Mouse (Mus musculus) neural tube, embryonic 15.5 days (tissue): Measurements from ENCODE around the gene Ostm1. TPM values are rescaled to one million over a fixed set of nuclear protein-coding genes. Genes with fewer than 3 reads are reported as not detected.

Experiments used
- ATAC-seq: fragments of 200-750 bp; cut with Nextera tagmentation; 2 replicates; pipeline ENCODE4 v1.8.0; 2017; ENCODE audit warnings: mild to moderate bottlenecking, moderate TSS enrichment, moderate library complexity; ENCODE audit not compliant: low FRiP score
- H3K27ac ChIP-seq: fragments of 300-500 bp; sonication (generic); replicated peaks from 2 replicates; pipeline ENCODE4 v1.5.1; 2015; ENCODE audit warnings: mild to moderate bottlenecking, inconsistent platforms
- H3K27me3 ChIP-seq: fragments of 300-500 bp; sonication (generic); replicated peaks from 2 replicates; pipeline ENCODE4 v1.6.1; 2015; ENCODE audit warnings: inconsistent platforms
- H3K36me3 ChIP-seq: fragments of 300-500 bp; sonication (generic); 2 replicates; pipeline ENCODE4 v1.6.1; 2015; ENCODE audit warnings: inconsistent platforms
- H3K4me1 ChIP-seq: fragments of 300-500 bp; sonication (generic); 2 replicates; pipeline ENCODE4 v1.6.1; 2015; ENCODE audit warnings: inconsistent platforms
- H3K4me2 ChIP-seq: fragments of 300-500 bp; sonication (generic); 2 replicates; pipeline ENCODE4 v1.6.1; 2015; ENCODE audit warnings: inconsistent platforms, mild to moderate bottlenecking, moderate library complexity
- H3K4me3 ChIP-seq: fragments of 300-500 bp; sonication (generic); replicated peaks from 2 replicates; pipeline ENCODE4 v1.5.1; 2015; ENCODE audit warnings: mild to moderate bottlenecking, inconsistent platforms
- H3K9ac ChIP-seq: fragments of 300-500 bp; sonication (generic); replicated peaks from 2 replicates; pipeline ENCODE4 v1.6.1; 2015; ENCODE audit warnings: mild to moderate bottlenecking, inconsistent platforms
- H3K9me3 ChIP-seq: fragments of 300-500 bp; sonication (generic); replicated peaks from 2 replicates; pipeline ENCODE4 v1.6.1; 2016; ENCODE audit warnings: inconsistent platforms
- WGBS: fragments of 180-500 bp; shearing (Covaris S2); methylation state at CpG from one replicate; pipeline ENCODE4 v1.1.7; 2015; ENCODE audit warnings: mixed read lengths; 5-methylcytosine and 5-hydroxymethylcytosine counted together
- polyA plus RNA-seq: library from polyadenylated mRNA; unstranded; fragments of >200 nt; fragmentation: Nextera tagmentation; extraction: Ambion mirVana; gene quantifications from 2 replicates; pipeline ENCODE4 v1.2.1, GENCODE M21; 2015

Ostm1 gene
- polyA plus RNA-seq, 1 experiment from 2014 or later, result 36.1 TPM

DNA sequence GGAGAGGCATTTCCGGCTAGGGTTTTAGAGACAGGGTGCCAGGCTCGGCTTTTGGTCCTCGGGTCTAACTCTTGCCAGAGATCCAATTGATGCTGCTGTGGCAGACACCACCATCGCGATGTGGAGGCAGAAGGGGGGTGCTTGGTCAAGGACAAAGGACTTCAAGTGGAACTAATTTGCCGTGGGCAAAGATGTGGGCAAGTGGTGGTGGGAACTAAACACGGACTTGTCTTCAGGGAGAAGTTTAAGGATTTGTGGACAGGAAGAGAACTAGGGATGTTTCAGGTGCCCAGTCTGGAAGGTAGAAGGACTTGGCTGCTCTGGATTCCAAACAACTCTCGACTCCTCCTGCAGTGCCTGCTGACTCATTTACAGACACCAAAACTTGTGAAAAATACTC lies 1.5 kb downstream of the Ostm1 start:
- WGBS, result 1% methylated on average over 8 of the region's 8 CpGs
- Histone ChIP-seq H3K9me3 (no peaks in the 10 kb centered on the region), H3K9ac (no peak overlapping the region), H3K4me2 (no peak overlapping the region), H3K36me3 (no peaks in the 10 kb centered on the region), H3K27me3 (peaks cover 94% of the 10 kb centered on the region), H3K27ac (no peak overlapping the region), H3K4me1 (peaks cover 23% of the 10 kb centered on the region), H3K4me3 (no peak overlapping the region)
- no peak for ATAC-seq

GRCm38 (mm10) chr10:42585596-42586305 lies 2.1 kb downstream of the Ostm1 start:
- Histone ChIP-seq H3K9me3 (no peaks in the 10 kb centered on the region), H3K4me2 (no peak overlapping the region), H3K4me1 (peaks cover 23% of the 10 kb centered on the region), H3K4me3 (no peak overlapping the region), H3K27ac (no peak overlapping the region), H3K36me3 (no peaks in the 10 kb centered on the region), H3K9ac (no peak overlapping the region), H3K27me3 (peaks cover 94% of the 10 kb centered on the region)
- no peak for ATAC-seq
- 3% methylated on average over 22 of the region's 22 CpGs for WGBS

DNA sequence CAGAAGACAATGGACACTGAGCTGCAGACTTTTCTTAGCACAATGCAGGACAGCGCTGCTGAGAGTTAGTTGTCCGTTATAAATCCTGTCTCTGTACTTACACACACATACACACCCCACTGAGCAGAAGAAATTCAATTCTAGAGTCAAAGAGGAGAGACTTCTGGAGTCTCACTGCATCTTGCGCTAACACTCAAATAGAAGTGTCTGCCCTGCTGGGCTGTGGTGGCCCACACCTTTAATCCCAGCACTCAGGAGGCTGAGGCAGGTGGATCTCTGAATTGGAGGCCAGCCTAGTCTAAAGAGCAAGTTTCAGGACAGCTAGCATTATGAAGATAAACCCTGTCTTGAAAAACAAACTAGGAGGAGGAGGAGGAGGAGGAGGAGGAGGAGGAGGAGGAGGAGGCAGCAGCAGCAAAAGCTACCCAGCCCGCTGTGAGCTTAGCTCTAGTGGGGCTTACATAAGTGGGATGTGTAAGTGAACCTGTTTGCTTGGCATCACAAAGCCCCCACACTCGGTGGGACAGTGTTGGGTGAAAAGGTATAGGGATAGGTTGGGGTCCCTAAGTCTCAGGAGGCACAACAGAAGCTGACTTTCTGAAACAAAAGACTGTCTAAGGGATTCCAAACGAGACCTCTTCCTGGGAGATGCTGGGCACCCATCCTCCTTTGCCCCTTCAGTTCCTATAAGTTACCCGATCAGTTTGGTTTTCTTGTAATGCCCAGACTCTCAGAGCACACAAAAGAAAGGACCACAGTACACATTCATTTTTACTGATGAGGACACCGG lies 4.5 kb downstream of the Ostm1 start:
- H3K9ac ChIP-seq, result no peak overlapping the region
- H3K9me3 ChIP-seq, result no peaks in the 10 kb centered on the region
- no peak overlapping the region for H3K27ac ChIP-seq
- no peak overlapping the region for H3K4me2 ChIP-seq
- H3K27me3 ChIP-seq, result peaks cover 97% of the 10 kb centered on the region
- no peak overlapping the region for H3K4me3 ChIP-seq
- peaks cover 26% of the 10 kb centered on the region for H3K4me1 ChIP-seq
- ATAC-seq, result no peak
- WGBS, result 4% methylated on average over 8 of the region's 8 CpGs
- H3K36me3 ChIP-seq, result no peaks in the 10 kb centered on the region

GRCm38 (mm10) chr10:42589505-42589904 lies 5.9 kb downstream of the Ostm1 start:
- H3K27me3 ChIP-seq, result peaks cover 97% of the 10 kb centered on the region
- peaks cover 13% of the 10 kb centered on the region for H3K4me1 ChIP-seq
- no peak overlapping the region for H3K4me3 ChIP-seq
- no peak overlapping the region for H3K4me2 ChIP-seq
- WGBS, result 0% methylated on average over 5 of the region's 5 CpGs
- H3K9ac ChIP-seq, result no peak overlapping the region
- H3K27ac ChIP-seq, result no peak overlapping the region
- no peaks in the 10 kb centered on the region for H3K36me3 ChIP-seq
- ATAC-seq, result no peak
- H3K9me3 ChIP-seq, result no peaks in the 10 kb centered on the region

DNA sequence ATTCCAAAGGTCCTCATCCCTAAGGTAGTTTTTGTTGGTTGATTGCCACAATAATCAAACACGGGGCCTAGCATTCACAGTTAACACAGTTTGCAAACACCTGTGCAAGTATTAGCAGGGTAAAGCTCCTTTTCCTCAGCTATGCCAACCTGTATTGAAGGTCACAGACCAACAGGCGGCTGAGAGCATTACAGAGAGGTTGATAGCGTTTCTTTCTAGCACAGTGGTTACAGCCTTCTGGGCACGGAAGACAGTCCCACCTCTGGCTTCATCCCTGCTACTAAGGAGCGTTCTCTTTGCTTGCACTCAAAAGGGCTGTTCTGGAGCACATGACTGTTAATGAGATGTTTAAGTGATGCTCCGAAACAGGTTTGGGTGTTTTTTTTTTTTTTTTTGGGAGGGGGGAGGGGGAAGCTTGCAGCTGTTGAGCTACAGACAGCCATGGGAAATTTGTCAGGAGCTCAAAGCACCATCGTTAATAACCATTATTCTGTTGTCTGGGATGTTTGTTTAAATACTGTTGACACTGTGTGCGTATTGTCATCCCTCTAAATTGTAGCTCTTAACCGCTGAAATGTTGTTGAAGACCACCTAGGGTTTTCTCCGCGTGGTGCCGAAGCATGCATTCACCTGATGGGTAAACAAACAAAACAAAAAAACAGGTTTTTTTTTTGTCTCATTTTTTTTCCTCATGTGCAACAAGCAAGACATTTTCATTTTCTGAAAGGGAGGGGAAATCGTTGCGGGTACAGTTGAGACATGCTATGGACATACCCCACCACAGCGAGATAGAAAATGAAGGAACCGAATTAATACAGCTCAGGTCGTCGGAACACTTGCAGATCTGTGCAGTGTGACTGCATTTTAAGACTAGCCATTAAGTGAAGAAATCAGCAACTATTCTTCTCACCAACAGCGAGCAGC lies 6.9 kb downstream of the Ostm1 start:
- H3K27me3 ChIP-seq, result peaks cover 96% of the 10 kb centered on the region
- no peak for ATAC-seq
- no peaks in the 10 kb centered on the region for H3K36me3 ChIP-seq
- no peak overlapping the region for H3K4me3 ChIP-seq
- WGBS, result under 1% methylated on average over 19 of the region's 19 CpGs
- no peak overlapping the region for H3K9ac ChIP-seq
- H3K27ac ChIP-seq, result no peak overlapping the region
- no peaks in the 10 kb centered on the region for H3K9me3 ChIP-seq
- H3K4me2 ChIP-seq, result no peak overlapping the region
- H3K4me1 ChIP-seq, result peaks cover 11% of the 10 kb centered on the region

DNA sequence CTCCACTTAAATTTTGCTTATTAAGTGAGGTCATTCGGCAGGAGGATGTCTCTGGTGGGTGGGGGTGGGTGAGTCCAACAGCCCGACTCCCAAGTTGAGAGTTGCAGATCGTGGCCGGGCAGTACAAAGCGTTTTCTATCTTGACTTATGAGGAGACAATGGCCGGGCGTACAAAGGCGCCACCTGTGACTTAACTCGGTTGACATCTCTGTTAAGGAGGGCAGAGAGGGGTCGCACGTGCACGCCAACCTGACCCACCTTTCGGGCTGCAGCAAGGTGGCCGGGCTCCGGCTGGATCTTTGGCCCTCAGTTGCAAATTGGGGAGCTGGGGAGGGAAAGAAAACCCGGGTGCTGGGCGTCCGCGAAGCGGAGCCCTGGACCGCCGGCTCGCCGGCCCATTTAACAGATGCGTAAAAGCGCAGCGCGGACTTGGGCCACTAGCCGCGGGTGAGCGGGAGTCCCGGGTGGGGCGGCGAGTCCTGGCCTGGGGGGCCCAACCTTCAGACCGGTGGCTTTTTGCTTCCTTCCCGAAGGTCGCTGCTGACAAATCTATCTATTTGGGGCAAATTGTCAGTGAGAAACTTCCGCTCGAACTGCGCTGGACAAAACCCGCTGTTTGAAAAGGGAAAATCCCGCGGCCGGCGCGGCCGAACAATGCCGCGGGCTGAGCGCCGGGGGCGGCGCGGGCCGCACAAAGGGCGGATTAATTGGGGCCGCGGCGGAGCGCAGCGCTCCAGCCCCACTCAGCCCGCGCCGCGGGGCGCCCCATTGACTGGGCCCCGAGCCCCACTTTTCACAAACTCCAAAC lies 7.8 kb downstream of the Ostm1 start:
- Histone ChIP-seq H3K9ac (no peak overlapping the region), H3K9me3 (no peaks in the 10 kb centered on the region), H3K36me3 (no peaks in the 10 kb centered on the region), H3K4me1 (peaks cover 11% of the 10 kb centered on the region), H3K27me3 (peaks cover 95% of the 10 kb centered on the region), H3K4me3 (peak overlapping the region; percentile 18), H3K27ac (no peak overlapping the region), H3K4me2 (peak overlapping the region; percentile 44)
- no peak for ATAC-seq
- under 1% methylated on average over 67 of the region's 67 CpGs for WGBS

DNA sequence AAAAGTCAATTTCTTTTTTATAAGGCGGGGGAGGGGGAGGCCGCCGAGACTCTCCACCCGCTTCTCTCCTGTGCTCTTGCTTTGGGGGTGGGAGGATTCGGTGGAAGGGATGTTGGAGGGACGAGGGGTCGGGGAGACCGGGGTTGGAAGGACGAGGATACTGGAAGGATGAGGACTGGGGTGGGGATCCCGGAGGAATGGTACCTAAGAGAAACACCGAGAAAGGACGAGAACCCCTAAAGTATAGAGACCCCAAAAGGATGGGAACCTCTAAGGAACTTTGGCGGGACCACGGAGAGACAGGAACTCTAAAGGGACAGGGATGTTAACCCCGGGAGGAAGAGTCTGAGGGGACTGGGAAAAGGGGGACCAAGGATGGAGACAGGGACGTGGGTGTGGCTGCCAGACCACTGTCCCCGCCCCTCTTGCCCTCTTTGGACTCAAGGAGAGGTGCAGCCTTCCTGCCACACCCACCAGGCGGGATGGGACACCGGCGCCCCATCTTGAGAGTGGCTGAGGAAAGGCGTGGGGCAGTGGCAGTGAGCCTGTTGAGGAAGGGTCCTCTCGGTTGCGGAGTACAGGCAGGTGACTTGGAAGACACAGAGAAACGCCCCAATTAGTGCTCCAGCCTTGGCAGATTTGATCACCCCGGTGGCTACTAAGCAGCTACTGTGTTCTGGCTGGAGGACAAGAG lies 8.5 kb downstream of the Ostm1 start:
- H3K9ac ChIP-seq, result no peak overlapping the region

GRCm38 (mm10) chr10:42593201-42593600 lies 9.6 kb downstream of the Ostm1 start:
- 27% methylated on average over 7 of the region's 7 CpGs for WGBS
- Histone ChIP-seq H3K4me2 (no peak overlapping the region), H3K4me1 (peaks cover 11% of the 10 kb centered on the region), H3K9ac (no peak overlapping the region), H3K9me3 (no peaks in the 10 kb centered on the region), H3K27me3 (peaks cover 90% of the 10 kb centered on the region), H3K27ac (no peak overlapping the region), H3K36me3 (no peaks in the 10 kb centered on the region), H3K4me3 (no peak overlapping the region)
- ATAC-seq, result no peak

More for the DNA sequence above, 8.5 kb downstream of the Ostm1 start:
- peaks cover 11% of the 10 kb centered on the region for H3K4me1 ChIP-seq
- no peak overlapping the region for H3K27ac ChIP-seq
- H3K36me3 ChIP-seq, result no peaks in the 10 kb centered on the region
- H3K9me3 ChIP-seq, result no peaks in the 10 kb centered on the region
- WGBS, result under 1% methylated on average over 25 of the region's 25 CpGs
- H3K4me2 ChIP-seq, result peak overlapping the region; percentile 44
- ATAC-seq, result no peak
- peak overlapping the region; percentile 18; the same call in 1 of the 2 replicates for H3K4me3 ChIP-seq
- H3K27me3 ChIP-seq, result peaks cover 93% of the 10 kb centered on the region

- Histone ChIP-seq H3K36me3 (no peaks in the 10 kb centered on the region), H3K9ac (no peak overlapping the region), H3K4me2 (no peak overlapping the region), H3K9me3 (no peaks in the 10 kb centered on the region), H3K27me3 (peaks cover 64% of the 10 kb centered on the region), H3K4me3 (no peak overlapping the region), H3K27ac (no peak overlapping the region), H3K4me1 (no peaks in the 10 kb centered on the region)
- WGBS, result 83% methylated on average over 8 of the region's 8 CpGs
- no peak for ATAC-seq
These were observed 15.0 kb downstream of the Ostm1 start for GRCm38 (mm10) chr10:42598615-42599014.

- no peaks in the 10 kb centered on the region for H3K4me1 ChIP-seq
- no peak overlapping the region for H3K4me3 ChIP-seq
- WGBS, result 18% methylated on average over 10 of the region's 10 CpGs
- 0 out of 2 replicates have a peak, but pooled peaks cover 3% of the 10 kb centered on the region for H3K9me3 ChIP-seq
- H3K36me3 ChIP-seq, result no peaks in the 10 kb centered on the region
- no peak overlapping the region for H3K4me2 ChIP-seq
- no peak overlapping the region for H3K9ac ChIP-seq
- H3K27me3 ChIP-seq, result peaks cover 41% of the 10 kb centered on the region
- no peak for ATAC-seq
- H3K27ac ChIP-seq, result no peak overlapping the region
These were observed 17.9 kb downstream of the Ostm1 start for GRCm38 (mm10) chr10:42601556-42601955.
